Mouse (Mus musculus): ENCODE data around the gene Idnk. TPM values are rescaled to one million over a fixed set of nuclear protein-coding genes. Genes with fewer than 3 reads are reported as not detected.

Gene Idnk
- total and polyA plus RNA-seq, 3 experiments: 29.5 to 50.3 TPM; not detected in 1

GRCm38 (mm10) chr13:58124278-58124677, 33.2 kb upstream of the Idnk start:
- H3K9ac ChIP-seq (ENCODE audit: control insufficient read depth, low read depth, low read length, poor library complexity, severe bottlenecking): peak overlapping the region; percentile 9
- H3K79me2 ChIP-seq (ENCODE audit: control insufficient read depth, insufficient read depth, low read length, poor library complexity): peaks cover 31% of the 10 kb centered on the region
- TF ChIP-seq HCFC1 (IDR thresholded peaks at IDR 0.05; ENCODE audit: low read depth, low read length) (no peak), USF1 (IDR thresholded peaks at IDR 0.05; ENCODE audit: low read depth, low read length) (no peak), POLR2AphosphoS2 (IDR thresholded peaks at IDR 0.05; ENCODE audit: low read length) (no peak), GATA1 (IDR thresholded peaks at IDR 0.05; ENCODE audit: low read depth, low read length) (no peak), ZNF384 (IDR thresholded peaks at IDR 0.05; ENCODE audit: low read depth, low read length) (no peak), GABPA (IDR thresholded peaks at IDR 0.05; ENCODE audit: low read depth, low read length) (no peak), NELFE (IDR thresholded peaks at IDR 0.05; ENCODE audit: low read depth, low read length) (no peak), RCOR1 (IDR thresholded peaks at IDR 0.05; ENCODE audit: low read depth, low read length) (no peak), MYC (IDR thresholded peaks at IDR 0.05; ENCODE audit: low read depth, low read length) (no peak), MXI1 (IDR thresholded peaks at IDR 0.05; ENCODE audit: low read depth, low read length) (no peak), UBTF (IDR thresholded peaks at IDR 0.05; ENCODE audit: borderline replicate concordance, insufficient read depth, low read depth, low read length) (no peak)
- H3K4me1 ChIP-seq (ENCODE audit: control insufficient read depth in 1 of 2, insufficient read depth in 2 of 2, low read length in 2 of 2): peaks cover 0 to 12% of the 10 kb centered on the region in 2 experiments; a peak in 3 of 4 replicates
- H3K4me3 ChIP-seq (ENCODE audit: control insufficient read depth in 1 of 2, insufficient read depth in 1 of 2, low read depth in 2 of 2, low read length in 2 of 2): no peak overlapping the region
- no peaks in the 10 kb centered on the region for H3K9me3 ChIP-seq (replicated peaks; ENCODE audit: insufficient read depth, low read length)
- no peak overlapping the region for H3K27ac ChIP-seq (ENCODE audit: control insufficient read depth, low read depth, low read length)
- DNase-seq (ENCODE audit: low read depth, low spot score): peak; percentile 58
- peaks cover 4 to 19% of the 10 kb centered on the region in 2 experiments; a peak in 3 of 4 replicates for H3K36me3 ChIP-seq (ENCODE audit: control insufficient read depth in 1 of 2, insufficient read depth in 2 of 2, low read length in 2 of 2)
- H3K27me3 ChIP-seq (ENCODE audit: control insufficient read depth in 1 of 2, insufficient read depth in 2 of 2, low read length in 2 of 2): no peaks in the 10 kb centered on the region

- H3K4me3 ChIP-seq (ENCODE audit: control insufficient read depth in 1 of 2, insufficient read depth in 1 of 2, low read depth in 2 of 2, low read length in 2 of 2): no peak overlapping the region
- 0 out of 2 replicates have a peak overlapping the region, but pooled peaks have one; percentile 99 for H3K9ac ChIP-seq (ENCODE audit: control insufficient read depth, low read depth, low read length, poor library complexity, severe bottlenecking)
- no peak overlapping the region for H3K27ac ChIP-seq (ENCODE audit: control insufficient read depth, low read depth, low read length)
- DNase-seq (ENCODE audit: low read depth, low spot score): peak; percentile 40
- no peaks in the 10 kb centered on the region for H3K27me3 ChIP-seq (ENCODE audit: control insufficient read depth in 1 of 2, insufficient read depth in 2 of 2, low read length in 2 of 2)
- peaks cover 32% of the 10 kb centered on the region for H3K79me2 ChIP-seq (ENCODE audit: control insufficient read depth, insufficient read depth, low read length, poor library complexity)
- H3K9me3 ChIP-seq (replicated peaks; ENCODE audit: insufficient read depth, low read length): no peaks in the 10 kb centered on the region
- peak; percentile 69; the same call in 1 of the 2 replicates for TF ChIP-seq POLR2AphosphoS2 (IDR thresholded peaks at IDR 0.05; ENCODE audit: low read length)
- TF ChIP-seq POLR2A (IDR thresholded peaks at IDR 0.05; ENCODE audit: control insufficient read depth in 1 of 2, insufficient read depth in 1 of 2, low read depth in 1 of 2, low read length in 2 of 2, poor library complexity in 1 of 2): peak in 1 of 2 experiments; percentile 31; a peak in 1 of 4 replicates
- no peak for TF ChIP-seq SIN3A (IDR thresholded peaks at IDR 0.05; ENCODE audit: low read length)
- no peak for TF ChIP-seq MAFK (IDR thresholded peaks at IDR 0.05; ENCODE audit: borderline replicate concordance, low read depth, low read length)
- peaks cover 0 to 14% of the 10 kb centered on the region in 2 experiments for H3K4me1 ChIP-seq (ENCODE audit: control insufficient read depth in 1 of 2, insufficient read depth in 2 of 2, low read length in 2 of 2)
- peaks cover 4 to 20% of the 10 kb centered on the region in 2 experiments; a peak in 3 of 4 replicates for H3K36me3 ChIP-seq (ENCODE audit: control insufficient read depth in 1 of 2, insufficient read depth in 2 of 2, low read length in 2 of 2)
Measured at GRCm38 (mm10) chr13:58124989-58125388, 32.5 kb upstream of the Idnk start.

- Histone ChIP-seq H3K9ac (ENCODE audit: control insufficient read depth, low read depth, low read length, poor library complexity, severe bottlenecking) (peak overlapping the region; percentile 99), H3K27ac (ENCODE audit: control insufficient read depth, low read depth, low read length) (0 out of 2 replicates have a peak overlapping the region, but pooled peaks have one; percentile 34), H3K4me1 (ENCODE audit: control insufficient read depth in 1 of 2, insufficient read depth in 2 of 2, low read length in 2 of 2) (peaks cover 3 to 17% of the 10 kb centered on the region in 2 experiments), H3K79me2 (ENCODE audit: control insufficient read depth, insufficient read depth, low read length, poor library complexity) (peaks cover 32% of the 10 kb centered on the region), H3K9me3 (replicated peaks; ENCODE audit: insufficient read depth, low read length) (no peaks in the 10 kb centered on the region), H3K27me3 (ENCODE audit: control insufficient read depth in 1 of 2, insufficient read depth in 2 of 2, low read length in 2 of 2) (no peaks in the 10 kb centered on the region), H3K36me3 (ENCODE audit: control insufficient read depth in 1 of 2, insufficient read depth in 2 of 2, low read length in 2 of 2) (peaks cover 4 to 26% of the 10 kb centered on the region in 2 experiments; a peak in 3 of 4 replicates), H3K4me3 (ENCODE audit: control insufficient read depth in 1 of 2, insufficient read depth in 1 of 2, low read depth in 2 of 2, low read length in 2 of 2) (peak overlapping the region; percentile 62 to 74)
- peak; percentile 90 for DNase-seq (ENCODE audit: low read depth, low spot score)
- TF ChIP-seq GATA1 (IDR thresholded peaks at IDR 0.05; ENCODE audit: low read depth, low read length): no peak
- peak; percentile 67; the same call in 1 of the 2 replicates for TF ChIP-seq MYC (IDR thresholded peaks at IDR 0.05; ENCODE audit: low read depth, low read length)
- TF ChIP-seq ELF1 (IDR thresholded peaks at IDR 0.05; ENCODE audit: low read depth, low read length): no peak
- 0 out of 2 replicates have a peak, but pooled peaks have one; percentile 26 for TF ChIP-seq TBP (IDR thresholded peaks at IDR 0.05; ENCODE audit: low read depth, low read length)
- 0 out of 4 replicates have a peak, but pooled peaks of 1 of the 2 experiments have one; percentile 10 for TF ChIP-seq EP300 (IDR thresholded peaks at IDR 0.05; ENCODE audit: low read depth in 1 of 2, low read length in 2 of 2)
- TF ChIP-seq MYB (IDR thresholded peaks at IDR 0.05; ENCODE audit: low read depth, low read length): no peak
- TF ChIP-seq SIN3A (IDR thresholded peaks at IDR 0.05; ENCODE audit: low read length): peak; percentile 75
- peak; percentile 43 to 82 (median 79) for TF ChIP-seq CTCF (IDR thresholded peaks at IDR 0.05 in 2 of 3, conservative IDR thresholded peaks at IDR 0.05 in 1 of 3; ENCODE audit: control insufficient read depth in 1 of 3, insufficient read depth in 1 of 3, low read depth in 2 of 3, low read length in 3 of 3, poor library complexity in 1 of 3, severe bottlenecking in 1 of 3)
- TF ChIP-seq E2F4 (IDR thresholded peaks at IDR 0.05; ENCODE audit: borderline replicate concordance, low read depth, low read length): no peak
- TF ChIP-seq TCF12 (IDR thresholded peaks at IDR 0.05; ENCODE audit: low read depth, low read length): no peak
- TF ChIP-seq ETS1 (IDR thresholded peaks at IDR 0.05; ENCODE audit: low read depth, low read length): 0 out of 2 replicates have a peak, but pooled peaks have one; percentile 40
- TF ChIP-seq TAL1 (IDR thresholded peaks at IDR 0.05; ENCODE audit: low read length): no peak
- TF ChIP-seq MAX (IDR thresholded peaks at IDR 0.05; ENCODE audit: low read length): no peak
- TF ChIP-seq ZNF384 (IDR thresholded peaks at IDR 0.05; ENCODE audit: low read depth, low read length): peak; percentile 88
- TF ChIP-seq USF2 (IDR thresholded peaks at IDR 0.05; ENCODE audit: borderline replicate concordance in 1 of 2, insufficient read depth in 1 of 2, low read depth in 1 of 2, low read length in 2 of 2): no peak
- TF ChIP-seq POLR2AphosphoS2 (IDR thresholded peaks at IDR 0.05; ENCODE audit: low read length): no peak
Measured at GRCm38 (mm10) chr13:58126126-58126525, 31.3 kb upstream of the Idnk start.

Measured in MEL (cell line).